Mouse (Mus musculus) heart, postnatal 0 days (tissue): ENCODE data around the gene Ppp3r2.

ENCODE experiments used
- CTCF ChIP-seq: IDR thresholded peaks from 2 replicates; pipeline ENCODE4 v1.5.1; 2016; ENCODE audit warnings: antibody characterized with exemption, control low read depth, low read depth
- EP300 ChIP-seq: IDR thresholded peaks from 2 replicates; pipeline ENCODE4 v1.6.1; 2016; ENCODE audit warnings: antibody characterized with exemption, low read depth

- TF ChIP-seq CTCF: no peak
- no peak for TF ChIP-seq EP300
Measured at GRCm38 (mm10) chr4:49723908-49724307, 42.1 kb upstream of the Ppp3r2 start.
